Mouse (Mus musculus): ENCODE measurements around the gene Plce1. TPM values are rescaled to one million over a fixed set of nuclear protein-coding genes. Genes with fewer than 3 reads are reported as not detected.

Plce1 gene
- total RNA-seq (2021): 1 to 10 TPM; 6.1 to 6.7 TPM
- long read RNA-seq, experiment 1: 0 reads
- long read RNA-seq, experiment 2, full-length matches to known transcripts: 1 of 3 reads
- long read RNA-seq, experiment 2, partial matches to known transcripts: 0 of 3 reads
- long read RNA-seq, experiment 2, other reads (novel, unspliced or antisense): 2 of 3 reads

DNA sequence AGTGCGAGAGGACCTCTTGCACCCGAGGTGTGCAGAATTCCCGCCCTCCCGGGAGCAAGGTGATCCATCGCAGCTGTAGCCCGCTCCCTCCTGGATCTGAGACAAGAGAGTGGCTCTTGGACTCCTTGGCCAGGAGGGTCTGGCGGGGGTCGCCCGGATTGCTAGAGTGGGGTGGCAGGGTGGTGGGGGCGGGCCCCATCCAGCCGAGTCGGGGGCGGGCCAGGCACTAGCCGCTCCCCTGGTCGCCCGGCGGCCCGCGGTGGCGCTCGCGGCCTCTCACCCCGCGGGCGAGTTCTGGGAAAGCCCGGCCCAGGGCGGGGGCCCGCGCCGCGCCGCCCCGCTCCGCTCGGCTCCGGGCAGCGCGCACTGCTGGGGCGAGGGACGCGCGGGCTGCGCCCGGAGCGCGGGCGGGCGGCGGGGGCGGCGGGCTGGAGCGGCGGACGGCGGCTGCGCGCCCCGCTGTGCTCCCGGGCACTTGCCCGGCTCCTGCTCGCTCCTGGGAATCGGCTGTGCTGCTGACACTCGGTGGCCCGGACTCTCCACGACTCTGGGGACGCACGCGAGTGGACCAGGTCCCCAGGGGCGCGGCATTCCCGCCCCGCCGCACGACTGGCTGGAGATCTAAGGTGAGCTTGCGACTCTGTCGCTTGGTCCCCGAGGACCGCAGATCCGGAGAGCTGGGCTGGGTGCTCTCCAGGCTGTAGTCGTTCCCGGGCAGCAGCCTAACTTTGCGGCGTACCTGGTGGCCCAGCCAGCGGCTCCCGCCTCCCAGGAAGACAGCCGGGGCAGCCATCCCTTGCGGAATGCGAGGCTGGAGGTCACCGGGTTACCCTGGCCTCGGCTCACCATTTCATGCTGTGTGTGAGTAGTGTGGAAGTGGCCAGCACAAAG lies at the start of gene Plce1:
Gene Plce1, plus strand, starts transcription at position 379 of the 891 bp plus-strand sequence.
- DNase-seq: peak; percentile 63

DNA sequence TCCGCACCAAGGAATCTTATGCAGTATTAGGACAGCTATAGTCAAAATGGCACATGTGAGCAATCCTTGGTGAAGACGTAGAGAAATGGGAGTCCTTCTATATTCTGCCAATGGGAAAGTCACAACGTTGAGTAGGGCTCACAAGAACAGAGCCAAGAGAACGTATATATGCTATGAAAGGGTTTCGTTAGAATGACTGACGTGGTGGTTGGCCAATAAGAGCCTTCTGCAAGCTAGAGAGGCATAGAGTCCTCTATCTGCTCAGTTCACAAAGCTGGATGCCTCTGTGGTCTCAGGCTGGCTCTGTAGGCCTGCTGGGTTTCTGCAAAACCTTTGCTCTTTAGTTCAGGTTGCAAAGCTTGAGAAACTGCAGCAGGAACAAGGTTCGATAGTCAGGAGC lies 49.6 kb upstream of the Plce1 start:
- no peak for DNase-seq

DNA sequence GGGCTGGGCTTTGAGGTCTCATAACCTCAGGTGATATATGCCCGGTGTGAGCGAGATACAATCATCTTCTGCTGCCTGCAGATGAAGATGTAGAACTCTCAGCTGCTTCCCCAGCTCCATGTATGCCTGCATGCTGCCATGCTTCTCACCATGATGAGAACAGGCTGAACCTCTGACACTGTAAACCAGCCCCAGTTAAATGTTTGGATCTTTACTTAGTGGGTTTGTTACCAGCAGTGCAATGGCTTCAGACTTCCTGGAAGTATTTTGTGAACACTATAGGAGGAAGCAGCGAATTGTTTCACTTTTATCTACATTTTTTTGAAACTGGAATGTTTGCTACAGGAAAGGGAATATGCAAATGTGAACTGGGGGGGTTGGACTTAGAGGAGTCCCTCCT lies 48.9 kb upstream of the Plce1 start:
- no peak for DNase-seq

- DNase-seq: no peak
Observed at GRCm38 (mm10) chr19:38433381-38433780, 47.5 kb upstream of the Plce1 start.

DNA sequence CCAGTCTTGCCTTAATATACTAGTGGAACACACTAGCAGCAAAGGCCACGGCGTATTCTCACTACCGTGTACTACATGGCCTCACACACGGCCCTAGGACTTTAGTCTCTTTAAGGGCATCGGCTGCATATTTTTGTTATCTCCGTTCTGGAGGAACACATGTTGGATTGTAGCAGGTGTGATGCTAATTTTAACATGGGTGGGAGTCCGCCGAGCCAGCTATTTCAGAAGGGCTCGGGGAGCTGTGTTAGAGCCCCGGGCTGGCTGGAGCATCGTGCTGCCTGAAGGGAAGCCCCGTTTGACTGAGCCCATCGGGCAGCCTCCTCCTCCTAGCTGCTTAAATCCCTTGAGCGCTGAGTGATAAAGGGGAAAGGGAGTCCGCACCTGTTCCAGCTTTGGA lies 45.7 kb upstream of the Plce1 start:
- no peak for DNase-seq

- no peak for DNase-seq
Observed at GRCm38 (mm10) chr19:38441860-38442259, 39.0 kb upstream of the Plce1 start.

- no peak for DNase-seq
Observed at GRCm38 (mm10) chr19:38445758-38446157, 35.2 kb upstream of the Plce1 start.

DNA sequence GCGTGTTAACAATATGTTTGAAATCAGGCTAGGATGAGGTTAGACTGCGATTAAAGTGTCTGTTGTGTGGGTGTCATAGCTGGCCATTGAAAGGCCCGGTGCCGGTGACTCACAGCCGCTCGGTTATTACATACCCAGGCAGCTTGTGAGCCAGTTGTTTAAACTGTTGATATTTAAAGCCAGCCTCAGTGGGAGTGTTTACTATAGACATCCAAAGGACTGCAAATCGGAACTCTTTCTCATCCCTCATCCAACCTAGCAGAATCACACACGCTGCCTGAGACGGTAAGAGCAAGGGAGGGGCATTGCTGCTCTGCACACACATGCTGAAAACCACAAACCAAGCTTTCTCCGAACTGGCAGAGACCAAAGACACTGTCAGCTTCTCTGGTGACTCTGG lies 25.7 kb upstream of the Plce1 start:
- DNase-seq: no peak

GRCm38 (mm10) chr19:38458996-38459395 lies 21.9 kb upstream of the Plce1 start:
- DNase-seq: no peak

- DNase-seq: no peak
Observed at GRCm38 (mm10) chr19:38460696-38461095, 20.2 kb upstream of the Plce1 start.

GRCm38 (mm10) chr19:38470257-38470893 lies 10.5 kb upstream of the Plce1 start:
- no peak for DNase-seq

- no peak for DNase-seq
Observed at GRCm38 (mm10) chr19:38475394-38475793, 5.5 kb upstream of the Plce1 start.

DNA sequence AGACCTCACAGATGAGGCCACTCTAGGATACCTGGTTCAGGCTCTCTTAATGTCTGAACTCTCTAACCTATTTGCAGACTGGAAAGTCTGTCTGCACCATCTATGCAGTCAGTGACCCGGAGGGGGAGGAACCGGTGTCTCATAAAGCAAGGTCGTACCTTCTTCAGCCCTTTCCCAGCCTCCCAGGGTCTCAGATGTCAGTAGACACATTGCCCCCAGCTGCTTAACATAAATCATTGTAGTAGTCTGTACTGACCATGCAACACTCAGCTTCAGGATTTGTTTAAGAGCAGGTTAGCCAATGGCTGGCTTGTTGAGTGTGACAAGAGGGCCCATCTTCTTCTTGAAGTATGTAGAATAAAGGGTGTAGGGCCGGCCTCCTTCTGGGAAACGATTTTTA lies 2.6 kb upstream of the Plce1 start:
- DNase-seq: no peak

- peak; percentile 64 for DNase-seq
Observed at GRCm38 (mm10) chr19:38478948-38479347, 2.0 kb upstream of the Plce1 start.

GRCm38 (mm10) chr19:38479473-38479872 lies 1.4 kb upstream of the Plce1 start:
- DNase-seq: no peak

GRCm38 (mm10) chr19:38480156-38480720 lies 671 bp upstream of the Plce1 start:
- DNase-seq: no peak

- DNase-seq: no peak
Observed at GRCm38 (mm10) chr19:38481906-38482305, 997 bp downstream of the Plce1 start.

DNA sequence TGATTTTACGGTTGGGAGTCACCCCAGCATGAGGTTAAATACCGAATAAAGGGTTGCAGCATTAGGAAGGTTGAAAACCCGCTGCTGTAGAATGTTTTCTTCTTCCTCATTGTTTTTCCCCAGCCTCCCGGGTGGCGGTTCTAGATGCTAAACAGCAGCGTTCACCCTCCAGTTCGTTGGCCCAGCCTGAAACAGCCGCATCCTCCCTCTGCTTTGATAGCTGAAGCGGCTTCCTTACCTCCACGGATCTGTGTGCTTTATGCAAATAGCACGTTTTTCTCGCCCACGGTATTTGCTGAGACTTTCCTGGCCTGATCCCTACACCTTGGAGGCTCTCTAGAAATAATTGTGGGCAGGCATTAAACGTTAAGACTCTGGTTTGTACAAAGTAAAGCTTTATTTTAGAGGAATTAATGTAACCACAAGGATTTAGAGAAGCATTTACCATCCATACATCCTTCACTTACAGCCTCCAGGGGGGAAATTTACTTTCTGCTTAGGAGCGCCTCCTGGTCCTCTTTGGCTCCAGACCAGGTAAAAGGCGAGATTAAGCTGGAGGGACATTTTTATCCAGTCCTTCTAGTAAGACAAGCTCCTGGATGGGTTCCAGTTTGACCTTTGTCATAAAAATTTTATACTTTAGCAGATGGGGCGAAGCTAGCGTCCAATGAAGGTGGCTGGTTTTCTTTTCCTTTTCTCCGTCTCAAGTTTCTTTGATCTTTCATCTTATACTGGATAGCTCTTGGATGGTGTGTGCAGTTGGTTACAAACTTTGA lies 1.7 kb downstream of the Plce1 start:
- no peak for DNase-seq

GRCm38 (mm10) chr19:38485779-38486555 lies 5.1 kb downstream of the Plce1 start:
- no peak for DNase-seq

- DNase-seq: no peak
Observed at GRCm38 (mm10) chr19:38487501-38487900, 6.6 kb downstream of the Plce1 start.

Data from gastrocnemius, postnatal 25 days (tissue).